Mouse (Mus musculus) brown adipose tissue, adult 24 weeks (tissue): Measurements from ENCODE around the gene Zfp652. TPM values are rescaled to one million over a fixed set of nuclear protein-coding genes. Genes with fewer than 3 reads are reported as not detected.
"Not testable (repeated sequence)": the region's sequence is repeated elsewhere in the genome, so short reads cannot be mapped to it uniquely, and the experiment has no call there.

Source experiments
- H3K27ac ChIP-seq: fragments of 200-500 bp; replicated peaks from 2 replicates; pipeline ENCODE4 v1.5.1; 2012; ENCODE audit warnings: low read depth, mild to moderate bottlenecking, low read length
- H3K4me1 ChIP-seq: fragments of 200-500 bp; 2 replicates; pipeline ENCODE4 v1.6.1; 2012; ENCODE audit warnings: low read length, mixed read lengths; ENCODE audit not compliant: control insufficient read depth, insufficient read depth, insufficient read length
- H3K4me3 ChIP-seq: fragments of 200-500 bp; 2 replicates; pipeline ENCODE4 v1.5.1; 2012; ENCODE audit warnings: low read depth, mild to moderate bottlenecking, low read length, moderate library complexity; ENCODE audit not compliant: insufficient read depth
- polyA plus RNA-seq: library from polyadenylated mRNA; stranded (reverse); fragments of >200 nt; gene quantifications from 2 replicates; pipeline ENCODE4 v1.2.4, GENCODE M21; 2012; ENCODE audit not compliant: missing spikeins, insufficient read depth, insufficient read length

The Zfp652 gene
- polyA plus RNA-seq, 1 experiment: 12.0 TPM

DNA sequence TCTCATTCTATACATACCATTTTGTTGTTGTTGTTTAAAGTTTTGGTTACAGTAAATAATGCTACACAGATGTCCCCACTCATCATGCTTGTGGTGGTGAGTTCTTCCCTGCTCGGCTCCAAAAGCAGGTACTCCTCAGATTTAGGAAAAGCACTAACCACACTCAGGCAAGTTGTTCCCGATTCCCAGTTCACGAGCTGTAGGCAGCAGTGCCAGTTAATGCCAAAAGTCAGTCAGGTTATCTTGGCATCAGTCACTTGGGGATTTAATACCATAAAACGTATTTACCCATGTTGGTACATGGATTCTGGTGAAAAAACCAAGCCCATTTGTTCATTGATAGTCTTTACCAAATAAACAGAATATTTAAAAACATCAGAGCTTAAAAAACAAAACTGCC, 13.7 kb downstream of the Zfp652 start:
- no peak overlapping the region for H3K27ac ChIP-seq

GRCm38 (mm10) chr11:95727947-95728346, 15.5 kb downstream of the Zfp652 start:
- Histone ChIP-seq H3K4me1 (no peaks in the 10 kb centered on the region), H3K27ac (no peak overlapping the region), H3K4me3 (no peak overlapping the region)

More for the DNA sequence above, 13.7 kb downstream of the Zfp652 start:
- Histone ChIP-seq H3K4me3 (no peak overlapping the region), H3K4me1 (no peaks in the 10 kb centered on the region)

- peak overlapping the region; percentile 49 for H3K27ac ChIP-seq
Measured at GRCm38 (mm10) chr11:95728916-95729907, 16.7 kb downstream of the Zfp652 start.

GRCm38 (mm10) chr11:95734485-95734884, 22.0 kb downstream of the Zfp652 start:
- H3K4me1 ChIP-seq: peaks cover 10% of the 10 kb centered on the region; the same call in 1 of the 2 replicates
- H3K4me3 ChIP-seq: no peak overlapping the region
- no peak overlapping the region for H3K27ac ChIP-seq

More at GRCm38 (mm10) chr11:95728916-95729907, 16.7 kb downstream of the Zfp652 start:
- H3K4me3 ChIP-seq: peak overlapping the region; percentile 30
- no peaks in the 10 kb centered on the region for H3K4me1 ChIP-seq

GRCm38 (mm10) chr11:95737811-95738210, 25.3 kb downstream of the Zfp652 start:
- H3K4me3 ChIP-seq: no peak overlapping the region
- peaks cover 10% of the 10 kb centered on the region; the same call in 1 of the 2 replicates for H3K4me1 ChIP-seq
- no peak overlapping the region for H3K27ac ChIP-seq

DNA sequence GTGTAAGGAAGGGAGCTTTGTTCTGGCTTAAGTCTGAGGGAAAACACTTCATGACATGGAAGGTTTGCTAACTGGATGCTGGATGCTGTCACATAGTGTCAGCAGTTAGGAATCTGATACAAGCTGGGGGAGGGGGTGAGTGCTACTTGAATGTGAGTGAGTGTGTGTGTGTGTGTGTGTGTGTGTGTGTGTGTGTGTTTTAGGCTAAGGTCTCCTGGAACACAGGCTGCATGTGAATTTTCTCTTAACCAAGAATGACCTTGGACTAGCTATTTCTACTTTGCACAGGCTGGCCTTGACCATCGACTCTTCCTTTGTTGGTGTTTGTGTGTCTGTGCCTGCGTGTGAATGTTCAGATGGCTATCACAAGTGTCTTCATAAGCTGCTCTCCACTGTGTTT, 32.0 kb downstream of the Zfp652 start:
- no peak overlapping the region for H3K27ac ChIP-seq

DNA sequence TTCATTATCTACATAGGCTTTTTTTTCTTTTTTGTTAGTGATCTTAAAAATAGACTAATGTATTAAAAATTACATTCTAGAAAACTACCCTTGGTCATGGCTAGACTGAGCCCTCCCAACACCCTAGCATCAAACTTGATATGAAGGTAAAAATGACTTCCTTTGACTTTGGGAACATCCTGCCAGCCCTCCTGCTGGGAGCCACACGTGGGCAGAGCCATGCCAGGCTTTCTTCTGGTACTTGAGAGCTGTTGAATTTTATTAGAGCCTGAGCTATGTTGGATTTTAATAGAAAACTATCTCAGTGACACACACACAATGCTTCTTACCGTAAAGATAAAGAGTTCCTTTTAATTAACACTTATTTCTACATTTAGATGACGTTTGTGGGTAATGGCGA, 34.3 kb downstream of the Zfp652 start:
- Histone ChIP-seq H3K27ac (no peak overlapping the region), H3K4me1 (no peaks in the 10 kb centered on the region), H3K4me3 (no peak overlapping the region)

More for the DNA sequence above, 32.0 kb downstream of the Zfp652 start:
- Histone ChIP-seq H3K4me3 (no peak overlapping the region), H3K4me1 (no peaks in the 10 kb centered on the region)

DNA sequence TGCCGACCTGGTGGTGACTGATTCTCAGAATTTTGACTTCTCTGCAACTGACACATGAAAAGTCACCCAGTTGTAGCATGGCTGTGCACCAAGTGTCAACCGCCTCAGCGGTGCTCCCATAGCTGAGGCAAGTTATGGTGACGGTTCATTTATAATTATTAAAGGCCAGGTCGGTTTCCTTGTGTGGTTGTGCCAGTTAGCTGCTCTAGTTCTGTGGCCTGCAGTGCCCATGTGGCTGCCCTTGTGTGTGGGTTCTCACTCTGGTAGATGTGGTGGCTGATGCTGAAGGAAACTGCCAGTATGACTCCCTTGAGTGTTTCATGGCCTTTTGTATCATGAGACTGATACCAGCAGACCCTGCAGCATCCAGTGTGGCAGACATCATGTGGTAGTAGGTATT, 35.9 kb downstream of the Zfp652 start:
- H3K4me1 ChIP-seq: no peaks in the 10 kb centered on the region
- H3K27ac ChIP-seq: no peak overlapping the region
- H3K4me3 ChIP-seq: no peak overlapping the region

- H3K27ac ChIP-seq: no peak overlapping the region
Measured at GRCm38 (mm10) chr11:95749619-95750018, 37.1 kb downstream of the Zfp652 start.

GRCm38 (mm10) chr11:95750995-95751394, 38.5 kb downstream of the Zfp652 start:
- Histone ChIP-seq H3K4me3 (no peak overlapping the region), H3K4me1 (no peaks in the 10 kb centered on the region), H3K27ac (no peak overlapping the region)

More at GRCm38 (mm10) chr11:95749619-95750018, 37.1 kb downstream of the Zfp652 start:
- Histone ChIP-seq H3K4me1 (no peaks in the 10 kb centered on the region), H3K4me3 (no peak overlapping the region)

DNA sequence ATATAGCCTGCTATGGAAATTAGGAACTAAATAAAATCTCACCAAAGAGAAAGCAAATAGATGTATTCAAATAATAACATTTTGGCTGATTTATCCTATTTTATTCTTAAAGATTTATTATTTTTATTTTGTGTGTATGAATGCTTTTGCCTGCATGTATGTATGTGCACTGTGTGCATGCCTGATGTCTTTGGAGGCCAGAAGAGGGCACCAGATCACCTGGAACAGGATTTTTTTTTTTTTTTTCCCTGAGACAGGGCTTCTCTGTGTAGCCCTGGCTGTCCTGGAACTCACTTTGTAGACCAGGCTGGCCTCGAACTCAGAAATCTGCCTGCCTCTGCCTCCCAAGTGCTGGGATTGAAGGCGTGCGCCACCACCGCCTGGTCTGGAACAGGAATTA, 42.7 kb downstream of the Zfp652 start:
- H3K4me1 ChIP-seq, H3K27ac ChIP-seq, H3K4me3 ChIP-seq: not testable (repeated sequence)

DNA sequence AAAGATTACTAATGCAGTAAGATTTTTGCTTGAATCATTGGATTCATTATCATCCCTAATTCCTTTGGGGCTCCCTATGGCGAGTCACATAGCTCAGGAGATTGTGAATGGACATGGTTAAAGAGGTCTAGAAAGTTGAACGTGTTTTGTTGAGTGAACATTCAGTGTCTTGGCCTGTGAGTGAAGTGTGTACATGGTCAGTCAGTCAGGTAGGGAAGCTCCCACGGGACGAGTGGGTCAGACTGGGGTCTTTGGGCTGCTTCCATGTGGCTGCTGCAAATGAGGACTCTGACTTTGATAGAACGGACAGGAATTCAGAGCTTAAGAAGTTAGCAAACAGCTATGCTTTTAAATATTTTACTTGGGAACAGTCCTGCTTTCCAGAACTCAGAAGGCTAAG, 48.0 kb downstream of the Zfp652 start:
- Histone ChIP-seq H3K4me1 (no peaks in the 10 kb centered on the region), H3K27ac (no peak overlapping the region), H3K4me3 (no peak overlapping the region)

- no peaks in the 10 kb centered on the region for H3K4me1 ChIP-seq
- no peak overlapping the region for H3K4me3 ChIP-seq
- H3K27ac ChIP-seq: no peak overlapping the region
Measured at GRCm38 (mm10) chr11:95762996-95763395, 50.5 kb downstream of the Zfp652 start.

DNA sequence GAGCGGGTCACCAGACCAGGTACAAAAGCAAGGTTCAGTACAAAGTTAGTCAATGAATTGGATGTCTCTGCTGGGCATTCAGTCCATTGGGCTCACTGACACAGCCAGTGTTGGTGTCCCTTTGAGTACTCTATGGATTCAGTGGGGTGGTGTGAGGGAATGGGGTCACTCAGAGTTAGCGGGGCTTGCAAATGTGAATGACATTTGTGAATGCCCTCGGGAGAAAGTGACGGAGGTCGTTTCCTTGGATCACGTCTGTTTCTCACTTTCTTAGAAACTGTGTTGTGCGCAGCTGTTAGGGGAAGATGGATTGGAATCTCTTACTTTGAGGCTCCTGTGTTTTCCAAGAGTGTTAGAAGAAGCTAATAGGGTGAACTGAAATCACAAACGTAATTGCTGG, 52.3 kb downstream of the Zfp652 start:
- H3K27ac ChIP-seq: no peak overlapping the region
- H3K4me1 ChIP-seq: no peaks in the 10 kb centered on the region
- H3K4me3 ChIP-seq: no peak overlapping the region

DNA sequence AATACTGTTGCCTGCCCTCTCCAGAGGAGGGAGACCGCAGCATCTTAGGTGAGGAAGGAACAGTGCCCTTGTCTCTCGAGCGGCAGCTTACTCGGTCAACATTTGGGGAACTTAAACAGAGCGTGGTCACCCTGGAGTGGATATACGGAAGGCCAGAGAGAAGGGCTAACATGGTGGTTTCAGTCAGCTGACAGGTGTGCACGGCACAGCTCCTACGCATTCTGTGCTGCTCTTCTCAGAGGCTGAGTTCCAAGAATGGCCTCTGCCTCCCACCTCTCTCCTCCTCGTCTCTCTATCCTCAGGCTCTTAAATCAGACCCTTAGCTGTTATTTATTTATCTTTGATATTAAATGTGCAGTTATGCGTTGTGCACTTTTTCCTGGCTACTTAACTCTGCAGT, 52.9 kb downstream of the Zfp652 start:
- Histone ChIP-seq H3K4me3 (no peak overlapping the region), H3K27ac (no peak overlapping the region)

GRCm38 (mm10) chr11:95768244-95768643, 55.8 kb downstream of the Zfp652 start:
- Histone ChIP-seq H3K4me3 (no peak overlapping the region), H3K4me1 (peaks cover 17% of the 10 kb centered on the region), H3K27ac (peak overlapping the region; percentile 64)

More for the DNA sequence above, 52.9 kb downstream of the Zfp652 start:
- no peaks in the 10 kb centered on the region for H3K4me1 ChIP-seq
